Mouse (Mus musculus): ENCODE results near the gene 4933427D14Rik. TPM values are rescaled to one million over a fixed set of nuclear protein-coding genes. Genes with fewer than 3 reads are reported as not detected.

Gene 4933427D14Rik
- polyA plus RNA-seq, 1 experiment from 2014 or later, result 14.1 TPM

GRCm38 (mm10) chr11:72226901-72227300, 19.6 kb upstream of the 4933427D14Rik start:
- ATAC-seq, result no peak
- Histone ChIP-seq H3K4me2 (ENCODE audit: low read length) (no peak overlapping the region), H3K9me3 (ENCODE audit: control insufficient read depth, low read length) (no peaks in the 10 kb centered on the region), H3K4me3 (ENCODE audit: low read length) (no peak overlapping the region), H3K4me1 (ENCODE audit: control insufficient read depth, insufficient read depth, low read depth, low read length) (peaks cover 8% of the 10 kb centered on the region), H3K9ac (ENCODE audit: low read depth, low read length) (no peak overlapping the region), H3K27me3 (replicated peaks; ENCODE audit: control insufficient read depth, insufficient read depth, low read length) (no peaks in the 10 kb centered on the region), H3K27ac (ENCODE audit: low read depth, low read length) (no peak overlapping the region), H3K36me3 (ENCODE audit: control insufficient read depth, insufficient read depth, low read length) (no peaks in the 10 kb centered on the region)
- 93% methylated on average over 6 of the region's 6 CpGs for WGBS

GRCm38 (mm10) chr11:72226020-72226791, 18.9 kb upstream of the 4933427D14Rik start:
- Histone ChIP-seq H3K36me3 (ENCODE audit: control insufficient read depth, insufficient read depth, low read length) (no peaks in the 10 kb centered on the region), H3K4me1 (ENCODE audit: control insufficient read depth, insufficient read depth, low read depth, low read length) (peaks cover 8% of the 10 kb centered on the region), H3K27me3 (replicated peaks; ENCODE audit: control insufficient read depth, insufficient read depth, low read length) (no peaks in the 10 kb centered on the region), H3K9me3 (ENCODE audit: control insufficient read depth, low read length) (no peaks in the 10 kb centered on the region), H3K4me3 (ENCODE audit: low read length) (no peak overlapping the region), H3K4me2 (ENCODE audit: low read length) (no peak overlapping the region), H3K27ac (ENCODE audit: low read depth, low read length) (peak overlapping the region; percentile 60), H3K9ac (ENCODE audit: low read depth, low read length) (no peak overlapping the region)
- peak; percentile 66 for ATAC-seq
- 22% methylated on average over 10 of the region's 10 CpGs for WGBS

DNA sequence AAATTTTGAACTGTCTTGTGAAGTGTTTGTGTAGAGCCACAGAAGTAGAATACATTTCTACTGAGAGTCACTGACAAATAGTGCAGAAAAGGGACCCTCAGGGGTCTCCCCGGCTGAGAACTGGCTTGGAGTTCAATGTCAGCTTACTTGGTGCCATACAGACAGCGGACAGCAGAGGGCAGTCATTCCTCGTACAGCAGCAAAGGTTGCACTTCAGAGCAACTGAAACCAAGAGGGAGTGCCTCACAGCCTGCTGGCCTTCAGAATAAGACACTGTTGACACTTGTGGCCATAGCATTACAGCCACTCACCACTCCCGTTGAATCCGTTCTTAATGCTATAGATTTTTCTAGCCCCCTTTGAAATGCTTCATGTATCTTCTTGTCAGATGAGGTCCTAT, 17.6 kb upstream of the 4933427D14Rik start:
- no peak overlapping the region for H3K4me3 ChIP-seq (ENCODE audit: low read length)
- ATAC-seq, result peak; percentile 50
- WGBS, result 22% methylated on average over 5 of the region's 5 CpGs

DNA sequence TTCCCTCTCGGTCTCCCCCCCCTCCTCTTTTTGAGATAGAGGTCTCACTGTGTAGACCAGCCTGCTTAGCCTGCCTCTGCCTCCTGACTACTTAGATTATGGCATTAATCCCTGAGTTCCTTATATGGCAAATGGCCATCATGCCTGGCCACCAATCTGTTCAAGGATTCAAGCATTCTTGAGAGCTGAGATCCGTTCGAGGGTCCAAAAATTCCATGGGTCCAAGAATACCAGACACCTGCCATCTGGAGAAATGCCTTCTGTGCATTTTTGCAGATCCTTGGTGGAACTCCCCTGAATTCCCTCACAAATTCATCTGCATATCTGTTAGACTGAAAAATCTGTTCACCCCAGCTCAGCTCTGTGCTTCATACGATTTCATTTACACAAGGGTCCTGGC, 16.2 kb upstream of the 4933427D14Rik start:
- Histone ChIP-seq H3K9me3 (ENCODE audit: control insufficient read depth, low read length) (no peaks in the 10 kb centered on the region), H3K27ac (ENCODE audit: low read depth, low read length) (no peak overlapping the region), H3K4me3 (ENCODE audit: low read length) (no peak overlapping the region), H3K4me1 (ENCODE audit: control insufficient read depth, insufficient read depth, low read depth, low read length) (peaks cover 8% of the 10 kb centered on the region), H3K4me2 (ENCODE audit: low read length) (no peak overlapping the region), H3K36me3 (ENCODE audit: control insufficient read depth, insufficient read depth, low read length) (no peaks in the 10 kb centered on the region), H3K27me3 (replicated peaks; ENCODE audit: control insufficient read depth, insufficient read depth, low read length) (no peaks in the 10 kb centered on the region), H3K9ac (ENCODE audit: low read depth, low read length) (no peak overlapping the region)
- WGBS, result 82% methylated on average over 4 of the region's 4 CpGs
- no peak for ATAC-seq

More for the DNA sequence above, 17.6 kb upstream of the 4933427D14Rik start:
- H3K9me3 ChIP-seq (ENCODE audit: control insufficient read depth, low read length), result no peaks in the 10 kb centered on the region
- H3K36me3 ChIP-seq (ENCODE audit: control insufficient read depth, insufficient read depth, low read length), result no peaks in the 10 kb centered on the region
- H3K9ac ChIP-seq (ENCODE audit: low read depth, low read length), result no peak overlapping the region
- no peaks in the 10 kb centered on the region for H3K27me3 ChIP-seq (replicated peaks; ENCODE audit: control insufficient read depth, insufficient read depth, low read length)
- no peak overlapping the region for H3K27ac ChIP-seq (ENCODE audit: low read depth, low read length)
- no peak overlapping the region for H3K4me2 ChIP-seq (ENCODE audit: low read length)
- peaks cover 8% of the 10 kb centered on the region for H3K4me1 ChIP-seq (ENCODE audit: control insufficient read depth, insufficient read depth, low read depth, low read length)

GRCm38 (mm10) chr11:72221278-72221677, 14.0 kb upstream of the 4933427D14Rik start:
- no peak for ATAC-seq
- Histone ChIP-seq H3K27ac (ENCODE audit: low read depth, low read length) (no peak overlapping the region), H3K9ac (ENCODE audit: low read depth, low read length) (no peak overlapping the region), H3K4me3 (ENCODE audit: low read length) (no peak overlapping the region), H3K27me3 (replicated peaks; ENCODE audit: control insufficient read depth, insufficient read depth, low read length) (no peaks in the 10 kb centered on the region), H3K4me2 (ENCODE audit: low read length) (no peak overlapping the region), H3K9me3 (ENCODE audit: control insufficient read depth, low read length) (no peaks in the 10 kb centered on the region), H3K4me1 (ENCODE audit: control insufficient read depth, insufficient read depth, low read depth, low read length) (peaks cover 17% of the 10 kb centered on the region), H3K36me3 (ENCODE audit: control insufficient read depth, insufficient read depth, low read length) (no peaks in the 10 kb centered on the region)
- 15% methylated on average over 6 of the region's 6 CpGs for WGBS

DNA sequence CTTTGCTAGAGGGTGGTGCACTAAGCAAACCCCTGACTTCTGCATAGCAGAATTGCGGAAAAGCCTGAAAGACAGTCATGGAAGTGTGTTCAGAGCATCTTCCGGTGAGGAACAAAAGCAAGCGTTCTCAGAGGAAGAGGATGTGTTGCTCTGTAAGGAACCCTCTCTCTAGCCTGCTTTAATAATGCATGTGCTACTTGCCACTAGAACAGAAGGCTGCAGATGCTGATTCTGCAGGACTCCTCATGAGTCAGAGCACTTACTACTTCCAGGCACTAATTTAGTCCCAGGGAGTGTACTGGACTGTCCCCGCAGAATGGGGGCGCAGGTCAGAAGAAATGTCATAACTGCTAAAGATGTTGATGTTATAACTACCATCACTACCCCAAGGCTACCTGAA, 9.9 kb upstream of the 4933427D14Rik start:
- Histone ChIP-seq H3K27me3 (replicated peaks; ENCODE audit: control insufficient read depth, insufficient read depth, low read length) (no peaks in the 10 kb centered on the region), H3K27ac (ENCODE audit: low read depth, low read length) (no peak overlapping the region), H3K4me3 (ENCODE audit: low read length) (no peak overlapping the region), H3K36me3 (ENCODE audit: control insufficient read depth, insufficient read depth, low read length) (no peaks in the 10 kb centered on the region), H3K9me3 (ENCODE audit: control insufficient read depth, low read length) (no peaks in the 10 kb centered on the region), H3K9ac (ENCODE audit: low read depth, low read length) (no peak overlapping the region), H3K4me1 (ENCODE audit: control insufficient read depth, insufficient read depth, low read depth, low read length) (peaks cover 19% of the 10 kb centered on the region), H3K4me2 (ENCODE audit: low read length) (peak overlapping the region; percentile 4)
- ATAC-seq, result no peak
- 83% methylated on average over 5 of the region's 5 CpGs for WGBS

DNA sequence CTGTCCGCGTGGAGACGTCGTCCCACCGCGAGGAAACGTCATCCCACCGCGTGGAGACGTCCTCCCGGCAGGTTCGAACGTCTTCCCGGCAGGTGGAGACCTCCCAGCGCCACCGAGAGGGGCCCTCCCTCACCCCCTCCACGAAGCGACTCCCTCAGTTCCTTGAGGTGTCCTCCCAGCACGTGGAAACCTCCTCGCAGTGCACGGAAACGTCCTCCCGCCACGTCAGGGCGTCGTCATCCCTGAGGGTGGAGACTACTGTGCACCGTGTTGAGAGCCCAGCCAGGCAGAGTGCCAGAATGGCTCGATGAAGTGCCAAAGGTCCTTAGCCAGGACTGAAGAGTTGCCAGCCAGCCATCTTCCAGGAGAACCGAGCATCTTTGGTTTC, 8.1 kb upstream of the 4933427D14Rik start, which contains the start of gene Med31:
Gene Med31 (minus strand): TSS at position 183 of the 388 bp plus-strand sequence.
- H3K4me3 ChIP-seq (ENCODE audit: low read length), result peak within 1 kb of the TSS; percentile 83
- H3K36me3 ChIP-seq (ENCODE audit: control insufficient read depth, insufficient read depth, low read length), result peaks cover 4% of the 10 kb centered on the region
- under 1% methylated on average over 29 of the region's 29 CpGs for WGBS
- peak within 1 kb of the TSS; percentile 81 for H3K9ac ChIP-seq (ENCODE audit: low read depth, low read length)
- H3K4me2 ChIP-seq (ENCODE audit: low read length), result peak within 1 kb of the TSS; percentile 95
- no peaks in the 10 kb centered on the region for H3K27me3 ChIP-seq (replicated peaks; ENCODE audit: control insufficient read depth, insufficient read depth, low read length)
- peak within 1 kb of the TSS; percentile 87 for H3K27ac ChIP-seq (ENCODE audit: low read depth, low read length)
- ATAC-seq, result peak; percentile 87
- peaks cover 19% of the 10 kb centered on the region for H3K4me1 ChIP-seq (ENCODE audit: control insufficient read depth, insufficient read depth, low read depth, low read length)
- H3K9me3 ChIP-seq (ENCODE audit: control insufficient read depth, low read length), result no peaks in the 10 kb centered on the region

DNA sequence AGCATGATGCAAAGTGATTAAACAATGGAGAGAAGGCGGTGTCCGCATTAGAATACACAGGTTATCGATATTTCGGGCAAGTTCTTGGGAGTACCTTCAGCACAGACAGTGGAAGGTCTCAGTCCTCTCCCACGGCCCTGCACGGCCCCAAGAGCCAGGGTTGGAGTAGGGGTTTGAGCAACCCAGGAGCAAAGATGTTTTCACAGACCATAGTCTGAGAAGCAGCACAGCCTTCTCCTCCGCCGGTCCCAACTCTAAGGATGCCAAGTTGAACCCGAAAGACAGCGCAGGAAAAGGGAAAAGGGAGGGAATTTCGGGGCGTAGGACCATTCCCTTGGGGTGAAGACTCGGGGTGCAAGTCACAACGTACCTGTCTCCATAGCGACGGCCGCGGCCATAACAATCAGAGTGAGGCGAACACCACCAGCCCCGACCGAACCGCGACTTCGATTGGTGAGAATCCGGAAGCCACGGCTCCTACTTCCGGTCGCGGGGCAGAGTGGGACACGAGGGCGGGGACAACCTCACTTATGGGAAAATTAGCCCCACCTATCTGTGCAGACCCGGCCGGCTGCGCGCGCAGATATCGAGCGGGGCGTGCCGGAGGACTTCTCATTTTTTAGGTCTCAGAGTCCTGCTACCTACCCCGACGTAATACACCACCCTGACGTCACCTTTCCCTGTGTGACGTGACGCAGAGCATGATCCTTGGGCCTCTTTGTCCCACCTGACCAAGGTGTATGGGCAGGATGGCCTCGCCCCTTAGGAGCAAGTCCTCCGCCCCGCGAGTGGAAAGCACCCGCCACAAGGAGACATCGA, 7.5 kb upstream of the 4933427D14Rik start:
- peak overlapping the region; percentile 95 for H3K4me2 ChIP-seq (ENCODE audit: low read length)
- whole genome bisulfite sequencing, result under 1% methylated on average over 50 of the region's 51 CpGs
- ATAC-seq, result peak; percentile 97

GRCm38 (mm10) chr11:72207834-72208377, 647 bp upstream of the 4933427D14Rik start:
- peaks cover 13% of the 10 kb centered on the region for H3K36me3 ChIP-seq (ENCODE audit: control insufficient read depth, insufficient read depth, low read length)
- 20% methylated on average over 17 of the region's 17 CpGs for WGBS
- H3K4me1 ChIP-seq (ENCODE audit: control insufficient read depth, insufficient read depth, low read depth, low read length), result peaks cover 24% of the 10 kb centered on the region
- peak overlapping the region; percentile 81 for H3K9ac ChIP-seq (ENCODE audit: low read depth, low read length)
- peak overlapping the region; percentile 76; the same call in 1 of the 2 replicates for H3K27ac ChIP-seq (ENCODE audit: low read depth, low read length)
- no peaks in the 10 kb centered on the region for H3K9me3 ChIP-seq (ENCODE audit: control insufficient read depth, low read length)
- H3K27me3 ChIP-seq (replicated peaks; ENCODE audit: control insufficient read depth, insufficient read depth, low read length), result no peaks in the 10 kb centered on the region
- ATAC-seq, result no peak
- peak overlapping the region; percentile 65 for H3K4me3 ChIP-seq (ENCODE audit: low read length)
- peak overlapping the region; percentile 87 for H3K4me2 ChIP-seq (ENCODE audit: low read length)

More for the DNA sequence above, 7.5 kb upstream of the 4933427D14Rik start:
- peak overlapping the region; percentile 83 for H3K4me3 ChIP-seq (ENCODE audit: low read length)
- no peaks in the 10 kb centered on the region for H3K27me3 ChIP-seq (replicated peaks; ENCODE audit: control insufficient read depth, insufficient read depth, low read length)
- peak overlapping the region; percentile 87 for H3K27ac ChIP-seq (ENCODE audit: low read depth, low read length)
- peaks cover 19% of the 10 kb centered on the region for H3K4me1 ChIP-seq (ENCODE audit: control insufficient read depth, insufficient read depth, low read depth, low read length)
- no peaks in the 10 kb centered on the region for H3K9me3 ChIP-seq (ENCODE audit: control insufficient read depth, low read length)
- H3K36me3 ChIP-seq (ENCODE audit: control insufficient read depth, insufficient read depth, low read length), result peaks cover 10% of the 10 kb centered on the region
- H3K9ac ChIP-seq (ENCODE audit: low read depth, low read length), result peak overlapping the region; percentile 81

All from hindbrain, embryonic 16.5 days (tissue).